17 mouse cellular contexts compared by ENCODE assay signal in genomic region chr6:52877176-52877575, GRCm38 (mm10).
"Had no signal": no experiment of that assay in that cellular context is flagged by ENCODE, and none has a peak within 500 bp of the region (broad histone marks: within the 10 kb centered on the region; RNA-seq: fewer than 3 reads in every experiment).

No protein-coding gene starts in this region.

- DNase-seq: kidney, adult 11 months; kidney, adult 9 months; kidney, postnatal 36 days; layer of hippocampus, adult 9-11 months; liver; liver, embryonic 13.5 days; liver, postnatal 0 days; lung, postnatal 36 days; retina, postnatal 1 day; right cerebral cortex, postnatal 4 days; thymus, postnatal 36 days had no signal

- H3K27me3 ChIP-seq: limb, embryonic 12.5 days; liver, embryonic 13.5 days; midbrain, embryonic 12.5 days; stomach, embryonic 15.5 days had no signal

- H3K4me3 ChIP-seq: limb, embryonic 12.5 days; liver, embryonic 13.5 days; megakaryocyte, embryonic 14.5 days; midbrain, embryonic 12.5 days; stomach, embryonic 15.5 days had no signal

- H3K4me1 ChIP-seq: liver, embryonic 13.5 days; megakaryocyte, embryonic 14.5 days; midbrain, embryonic 12.5 days; stomach, embryonic 15.5 days had no signal

- H3K9ac ChIP-seq: limb, embryonic 12.5 days; liver, embryonic 13.5 days; liver, postnatal 0 days; midbrain, embryonic 12.5 days; stomach, embryonic 15.5 days had no signal

- ATAC-seq: liver, postnatal 0 days; midbrain, embryonic 16.5 days had no signal

- H3K36me3 ChIP-seq: limb, embryonic 12.5 days; liver, embryonic 13.5 days; stomach, embryonic 15.5 days had no signal

- H3K9me3 ChIP-seq: liver, embryonic 13.5 days; stomach, embryonic 15.5 days had no signal

- H3K27ac ChIP-seq: kidney, postnatal 0 days; limb, embryonic 12.5 days; liver, embryonic 13.5 days; midbrain, embryonic 12.5 days; stomach, embryonic 15.5 days had no signal

- H3K4me2 ChIP-seq: limb, embryonic 12.5 days; liver, embryonic 13.5 days; midbrain, embryonic 12.5 days; stomach, embryonic 15.5 days had no signal
